Mouse (Mus musculus) layer of hippocampus, postnatal 10 days (tissue): ENCODE results near the gene Glis3. TPM values are rescaled to one million over a fixed set of nuclear protein-coding genes. Genes with fewer than 3 reads are reported as not detected.

Experiments
- DNase-seq, 2 experiments: peaks; one replicate each; pipeline ENCODE4 v3.0.0; 2021; ENCODE audit warnings: low spot score in 2 of 2
- total RNA-seq, 2 experiments: library from RNA; stranded (reverse); gene quantifications; 2 replicates each; pipeline ENCODE4 v1.2.3; 2021

Gene Glis3
- total RNA-seq, 2 experiments from 2014 or later: 5.9 to 6.4 TPM

- DNase-seq: no peak
These were observed 134.4 kb downstream of the Glis3 start for GRCm38 (mm10) chr19:28545493-28545892.

- DNase-seq: no peak
These were observed 141.1 kb downstream of the Glis3 start for GRCm38 (mm10) chr19:28538813-28539212.

GRCm38 (mm10) chr19:28534964-28535363, 144.9 kb downstream of the Glis3 start:
- DNase-seq: no peak

GRCm38 (mm10) chr19:28533576-28533975, 146.3 kb downstream of the Glis3 start:
- DNase-seq: no peak

- no peak for DNase-seq
These were observed 148.1 kb downstream of the Glis3 start for GRCm38 (mm10) chr19:28531750-28532149.

GRCm38 (mm10) chr19:28530846-28531245, 149.0 kb downstream of the Glis3 start:
- DNase-seq: peak; percentile 22 to 35

- DNase-seq: no peak
These were observed 150.9 kb downstream of the Glis3 start for GRCm38 (mm10) chr19:28529006-28529405.

- no peak for DNase-seq
These were observed 152.4 kb downstream of the Glis3 start for GRCm38 (mm10) chr19:28527446-28527845.

- no peak for DNase-seq
These were observed 154.5 kb downstream of the Glis3 start for GRCm38 (mm10) chr19:28525331-28525730.

GRCm38 (mm10) chr19:28522289-28522688, 157.6 kb downstream of the Glis3 start:
- no peak for DNase-seq

GRCm38 (mm10) chr19:28520761-28521181, 159.1 kb downstream of the Glis3 start:
- DNase-seq: no peak

GRCm38 (mm10) chr19:28520128-28520745, 159.6 kb downstream of the Glis3 start:
- DNase-seq: no peak

GRCm38 (mm10) chr19:28519296-28519695, 160.6 kb downstream of the Glis3 start:
- no peak for DNase-seq

- DNase-seq: no peak
These were observed 161.0 kb downstream of the Glis3 start for GRCm38 (mm10) chr19:28518846-28519245.

GRCm38 (mm10) chr19:28518266-28518665, 161.6 kb downstream of the Glis3 start:
- no peak for DNase-seq

GRCm38 (mm10) chr19:28517464-28518080, 162.3 kb downstream of the Glis3 start:
- DNase-seq: no peak

GRCm38 (mm10) chr19:28516487-28516886, 163.4 kb downstream of the Glis3 start:
- no peak for DNase-seq

- no peak for DNase-seq
These were observed 167.4 kb downstream of the Glis3 start for GRCm38 (mm10) chr19:28512475-28512874.

GRCm38 (mm10) chr19:28511910-28512309, 168.0 kb downstream of the Glis3 start:
- no peak for DNase-seq

GRCm38 (mm10) chr19:28505376-28505775, 174.5 kb downstream of the Glis3 start:
- DNase-seq: no peak

GRCm38 (mm10) chr19:28503011-28503410, 176.9 kb downstream of the Glis3 start:
- peak; percentile 18 to 32 for DNase-seq

GRCm38 (mm10) chr19:28500975-28501374, 178.9 kb downstream of the Glis3 start:
- no peak for DNase-seq

GRCm38 (mm10) chr19:28500505-28500904, 179.4 kb downstream of the Glis3 start:
- DNase-seq: no peak
